Mouse (Mus musculus): ENCODE measurements at regions not wholly inside any gene's neighbourhood (a gene's known extent, or its start where the extent isn't known, plus 50 kb on each side); places are given as distances from the start of the nearest gene placed in this dataset.

DNA sequence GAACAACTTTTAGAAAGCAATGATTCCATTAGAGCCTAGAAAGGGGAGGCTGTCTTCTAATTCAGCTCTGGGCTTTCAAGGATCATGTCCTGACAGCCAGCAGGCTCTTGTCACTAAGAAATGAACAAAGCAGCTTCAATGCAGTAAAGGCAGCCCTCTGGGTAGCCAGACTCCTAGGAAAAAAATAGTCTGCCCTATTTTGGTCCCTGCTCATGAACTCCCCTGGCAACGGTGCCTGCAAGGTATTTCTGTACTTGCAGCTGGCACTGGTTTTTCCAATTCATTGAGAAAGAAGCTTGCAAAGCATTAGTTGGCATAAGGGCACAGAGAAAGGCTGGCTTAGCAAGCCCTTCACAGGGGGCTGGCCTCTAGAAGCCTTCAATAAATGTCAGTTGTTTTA lies 52.8 kb upstream of the Car10 start:
- no peaks in the 10 kb centered on the region for H3K36me3 ChIP-seq (ENCODE audit: control insufficient read depth in 1 of 2, insufficient read depth in 2 of 2, low read length in 2 of 2)

More for the DNA sequence above, 52.8 kb upstream of the Car10 start:
- Histone ChIP-seq H3K27ac (ENCODE audit: control insufficient read depth, low read depth, low read length) (no peak overlapping the region), H3K9me3 (replicated peaks; ENCODE audit: insufficient read depth, low read length) (no peaks in the 10 kb centered on the region), H3K4me3 (ENCODE audit: control insufficient read depth in 1 of 2, insufficient read depth in 1 of 2, low read depth in 2 of 2, low read length in 2 of 2) (no peak overlapping the region), H3K79me2 (ENCODE audit: control insufficient read depth, insufficient read depth, low read length, poor library complexity) (no peaks in the 10 kb centered on the region), H3K4me1 (ENCODE audit: control insufficient read depth in 1 of 2, insufficient read depth in 2 of 2, low read length in 2 of 2) (no peaks in the 10 kb centered on the region), H3K27me3 (ENCODE audit: control insufficient read depth in 1 of 2, insufficient read depth in 2 of 2, low read length in 2 of 2) (no peaks in the 10 kb centered on the region), H3K9ac (ENCODE audit: control insufficient read depth, low read depth, low read length, poor library complexity, severe bottlenecking) (no peak overlapping the region)
- no peak for DNase-seq (ENCODE audit: low read depth, low spot score)
- TF ChIP-seq EP300 (IDR thresholded peaks at IDR 0.05; ENCODE audit: low read depth in 1 of 2, low read length in 2 of 2): no peak
- TF ChIP-seq ELF1 (IDR thresholded peaks at IDR 0.05; ENCODE audit: low read depth, low read length): no peak
- TF ChIP-seq ZMIZ1 (IDR thresholded peaks at IDR 0.05; ENCODE audit: low read depth, low read length): no peak
- no peak for TF ChIP-seq TCF12 (IDR thresholded peaks at IDR 0.05; ENCODE audit: low read depth, low read length)
- TF ChIP-seq SMC3 (IDR thresholded peaks at IDR 0.05; ENCODE audit: low read depth, low read length): no peak

All from MEL (cell line).